Mouse (Mus musculus): ENCODE measurements around the gene Igsf8. TPM values are rescaled to one million over a fixed set of nuclear protein-coding genes. Genes with fewer than 3 reads are reported as not detected.

The Igsf8 gene
- total RNA-seq, 2 experiments from 2014 or later = 256 to 272 TPM

DNA sequence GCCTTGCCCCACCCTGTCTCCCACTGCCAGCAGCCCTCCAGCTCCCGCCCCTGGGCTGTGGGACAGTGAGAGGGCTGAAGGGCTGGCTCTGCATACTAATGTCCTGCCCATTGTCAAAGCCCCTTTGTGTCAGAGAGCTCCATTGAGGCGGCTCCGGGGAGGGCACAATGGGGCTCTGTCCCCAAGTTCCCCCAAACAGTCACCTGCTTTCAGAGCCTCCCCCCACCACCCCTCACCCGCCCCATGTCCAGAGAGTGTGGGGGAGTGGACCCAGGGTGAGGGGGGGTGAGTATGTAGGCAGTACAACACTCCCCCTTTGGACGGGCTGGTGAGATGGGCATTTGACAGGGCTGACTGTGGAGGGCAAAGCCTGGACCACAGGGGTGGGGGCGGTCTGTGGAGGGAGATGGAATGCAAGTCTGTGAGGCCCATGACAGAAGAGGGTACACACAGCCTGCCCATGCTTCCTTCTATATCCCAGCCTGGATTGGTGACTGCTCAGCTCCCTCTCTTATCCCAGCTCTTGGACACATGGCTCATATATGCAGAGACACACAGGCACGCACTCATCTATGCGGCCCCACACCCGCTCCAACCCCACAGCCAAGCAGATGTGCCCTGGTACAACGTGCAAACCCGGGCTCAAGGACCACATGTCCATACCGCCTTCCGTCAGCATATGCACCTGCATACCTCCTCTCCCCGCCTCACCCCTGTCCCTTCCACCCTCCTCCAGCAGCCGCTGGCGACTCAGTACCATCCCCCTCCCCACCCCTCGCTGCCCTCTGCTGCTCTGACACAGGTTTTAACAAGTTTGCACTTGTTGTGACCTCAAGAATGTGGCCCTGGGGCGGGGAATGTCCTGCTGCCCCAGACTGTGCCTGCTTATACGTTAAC, 88.7 kb downstream of the Igsf8 start:
- peak; percentile 75 to 82 for DNase-seq

DNA sequence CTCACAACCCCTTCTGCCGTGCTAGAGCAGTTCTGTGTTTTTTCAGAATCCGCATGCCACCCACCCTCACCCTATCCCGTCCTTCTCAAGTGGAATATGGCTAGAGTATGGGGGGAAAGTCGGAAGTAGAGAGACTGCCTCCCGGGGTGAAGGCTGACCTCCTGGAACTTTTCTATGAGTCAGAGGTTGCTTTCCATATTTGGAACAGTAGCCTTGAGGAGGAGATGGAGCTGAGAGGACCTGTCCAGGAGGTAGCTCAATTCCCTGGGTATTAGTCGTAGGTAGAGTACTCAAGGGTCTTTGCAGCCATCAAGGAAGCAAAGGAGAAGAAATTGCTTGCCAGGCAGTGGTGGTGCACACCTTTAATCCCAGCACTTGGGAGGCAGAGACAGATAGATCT, 90.6 kb downstream of the Igsf8 start:
- no peak for DNase-seq

DNA sequence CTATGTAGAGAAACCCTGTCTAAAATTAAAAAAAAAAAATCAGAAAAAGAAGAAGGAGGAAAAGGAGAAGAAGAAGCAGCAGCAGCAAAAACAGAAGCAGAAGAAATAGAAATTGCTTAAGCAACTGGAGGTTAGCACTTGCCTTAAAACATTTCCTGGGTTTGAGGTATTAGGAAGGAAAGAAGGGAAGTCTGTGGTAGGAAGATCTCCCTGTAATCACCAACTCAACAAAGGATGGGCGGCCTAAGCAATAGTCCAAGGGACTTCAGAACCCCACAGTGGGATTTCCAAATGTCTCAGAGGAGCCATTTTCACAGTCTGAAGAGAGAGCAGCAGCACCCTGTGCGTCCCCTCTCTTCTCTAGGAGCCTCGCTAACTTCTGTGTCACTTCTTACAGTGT, 91.0 kb downstream of the Igsf8 start:
- DNase-seq = no peak

DNA sequence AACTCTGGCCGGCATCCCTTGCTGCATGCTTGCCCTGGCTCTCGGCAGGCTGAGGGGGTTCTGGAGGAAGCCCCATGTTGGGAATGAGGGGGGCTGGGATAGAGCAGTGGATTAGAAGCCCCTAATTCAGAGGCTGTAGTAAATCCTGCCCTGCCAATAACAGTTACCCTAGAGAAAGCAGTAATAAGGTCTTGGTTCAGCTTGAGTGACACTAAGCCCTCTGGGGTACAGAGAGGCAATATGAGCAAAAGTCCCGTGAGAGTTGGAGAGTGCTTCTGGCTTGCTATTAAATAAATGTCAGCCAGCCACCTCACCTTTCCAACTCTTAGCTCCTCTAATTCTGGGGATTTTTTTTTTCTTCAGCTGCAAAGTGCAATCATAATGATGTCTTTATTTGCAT, 93.9 kb downstream of the Igsf8 start:
- DNase-seq = no peak

DNA sequence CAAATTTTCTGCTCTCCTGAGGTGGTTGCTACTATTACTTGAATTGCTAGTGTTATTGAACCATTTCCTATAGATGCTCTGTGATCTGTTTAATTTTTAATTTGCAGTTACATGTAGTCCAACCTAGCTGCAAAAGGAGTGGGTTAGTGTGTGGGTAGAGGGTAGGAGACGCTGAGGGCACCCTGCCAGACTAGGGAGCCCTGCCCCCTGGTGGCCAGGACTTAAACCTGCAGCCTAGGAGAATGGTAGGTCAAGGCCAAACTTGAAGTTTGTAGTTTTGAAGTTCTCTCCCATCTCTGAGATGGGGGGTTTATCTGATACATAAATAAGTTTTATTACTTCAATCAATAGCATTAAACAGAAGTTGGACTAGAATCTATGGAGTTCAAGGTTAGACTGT, 96.1 kb downstream of the Igsf8 start:
- DNase-seq = peak; percentile 63

DNA sequence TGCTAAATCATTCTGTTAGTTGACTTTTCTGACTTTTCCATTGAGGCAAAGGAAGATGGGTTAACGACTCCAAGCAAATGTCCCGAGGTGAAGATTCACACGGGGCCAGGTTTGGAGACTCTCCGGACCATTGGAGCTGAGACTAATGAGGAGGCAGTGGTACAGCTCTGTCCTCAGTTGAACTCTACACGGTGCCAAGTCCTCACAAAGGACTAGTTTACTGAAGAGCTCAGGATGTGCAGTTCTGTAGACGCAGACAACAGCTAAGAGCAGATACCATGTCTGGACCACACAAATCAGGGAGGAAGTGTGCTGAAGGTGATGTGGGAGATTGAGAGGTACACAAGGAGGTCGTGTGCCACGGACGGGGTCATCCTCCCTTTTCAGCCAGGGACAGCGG, 96.9 kb downstream of the Igsf8 start:
- DNase-seq = no peak

DNA sequence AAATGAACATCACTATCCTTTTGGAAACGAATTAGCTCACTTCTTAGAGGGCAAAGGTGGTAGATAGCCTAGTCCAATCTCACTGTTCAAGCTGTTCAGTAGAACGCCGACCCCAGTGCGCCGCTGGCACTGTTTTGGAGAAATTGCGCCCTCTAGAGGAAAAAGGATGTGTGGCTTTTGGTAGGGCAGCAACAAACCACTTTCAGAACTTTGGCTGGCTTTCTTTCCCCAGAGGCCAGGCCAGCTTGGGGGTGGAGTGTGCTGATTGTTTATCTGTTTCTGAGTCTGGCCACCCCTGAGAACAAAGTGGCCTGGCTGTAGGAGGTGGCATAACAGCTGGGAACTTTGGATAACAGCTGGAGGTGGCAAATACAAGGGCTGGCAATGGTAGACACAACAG, 103.2 kb downstream of the Igsf8 start:
- DNase-seq = peak; percentile 58 to 61

DNA sequence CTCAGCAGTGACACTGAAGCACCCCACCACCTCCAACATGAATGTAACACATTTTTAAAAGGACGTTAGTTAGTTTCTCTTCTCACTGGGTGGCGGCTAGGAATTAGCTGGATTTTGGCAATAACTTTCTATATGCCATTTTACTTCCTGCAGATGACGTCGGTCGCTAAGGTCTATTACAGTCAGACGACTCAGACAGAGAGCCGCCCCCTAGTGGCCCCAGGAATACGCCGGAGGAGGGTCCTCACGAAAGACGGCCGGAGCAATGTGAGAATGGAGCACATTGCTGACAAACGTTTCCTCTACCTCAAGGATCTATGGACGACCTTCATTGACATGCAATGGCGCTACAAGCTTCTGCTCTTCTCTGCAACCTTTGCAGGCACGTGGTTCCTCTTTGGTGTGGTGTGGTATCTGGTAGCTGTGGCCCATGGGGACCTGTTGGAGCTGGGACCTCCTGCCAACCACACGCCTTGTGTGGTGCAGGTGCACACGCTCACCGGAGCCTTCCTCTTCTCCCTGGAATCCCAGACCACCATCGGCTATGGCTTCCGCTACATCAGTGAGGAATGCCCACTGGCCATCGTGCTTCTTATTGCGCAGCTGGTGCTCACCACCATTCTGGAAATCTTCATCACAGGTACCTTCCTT, 107.5 kb downstream of the Igsf8 start:
- no peak for DNase-seq

Other genes starting within 250 kb of the Igsf8 start
- gene Vangl2, start 233.2 kb upstream of the Igsf8 start, total RNA-seq (2021) = 10 to 100 TPM; 14.8 to 16.0 TPM
- gene Nhlh1, start 204.1 kb upstream of the Igsf8 start, total RNA-seq (2021) = 1 to 10 TPM; 1.3 to 1.5 TPM
- gene Copa, start 179.1 kb upstream of the Igsf8 start, total RNA-seq (2021) = 100 to 1,000 TPM; 144 TPM
- 10 to 100 TPM; 57.1 to 60.1 TPM for gene Ncstn, start 178.8 kb upstream of the Igsf8 start, total RNA-seq (2021)
- 10 to 100 TPM; 89.2 to 95.3 TPM for gene Pex19, start 134.9 kb upstream of the Igsf8 start, total RNA-seq (2021)
- gene Dcaf8, start 113.6 kb upstream of the Igsf8 start, total RNA-seq (2021) = 100 to 1,000 TPM; 103 to 105 TPM
- gene Pea15a, start 54.8 kb upstream of the Igsf8 start, total RNA-seq (2021) = 100 to 1,000 TPM; 418 to 426 TPM
- gene Casq1, start 41.8 kb upstream of the Igsf8 start, total RNA-seq (2021) = under 1 TPM in 1 of 2 experiments, not detected in 1; 0.87 TPM
- not detected for gene Atp1a4, start 3.2 kb upstream of the Igsf8 start, total RNA-seq (2021)
- gene Atp1a2, start 36.4 kb downstream of the Igsf8 start, total RNA-seq (2021) = 100 to 1,000 TPM; 577 to 614 TPM
- gene Kcnj9, start 67.7 kb downstream of the Igsf8 start, total RNA-seq (2021) = 10 to 100 TPM; 63.6 to 66.8 TPM
- gene Kcnj10, start 79.6 kb downstream of the Igsf8 start, total RNA-seq (2021) = 10 to 100 TPM; 89.3 to 94.4 TPM
- gene Pigm, start 114.9 kb downstream of the Igsf8 start, total RNA-seq (2021) = 1 to 10 TPM; 9.1 TPM
- gene Slamf9, start 213.7 kb downstream of the Igsf8 start, total RNA-seq (2021) = under 1 TPM in 1 of 2 experiments, not detected in 1; 0.28 TPM
- 10 to 100 TPM in 1 of 2 experiments, 1 to 10 TPM in 1; 8.0 to 10.7 TPM for gene Igsf9, start 220.1 kb downstream of the Igsf8 start, total RNA-seq (2021)
- 1 to 10 TPM; 8.7 to 9.2 TPM for gene Tagln2, start 238.4 kb downstream of the Igsf8 start, total RNA-seq (2021)